Mouse (Mus musculus): ENCODE measurements around the gene Nr1h4. TPM values are rescaled to one million over a fixed set of nuclear protein-coding genes. Genes with fewer than 3 reads are reported as not detected.
A peak's percentile ranks its signal among the peaks of the same experiment; 100 is the strongest.
"Not testable (repeated sequence)": the region's sequence is repeated elsewhere in the genome, so short reads cannot be mapped to it uniquely, and the experiment has no call there.

Nr1h4 gene
- total RNA-seq (2021) = 31.0 and 38.1 TPM in 2 replicates
- long read RNA-seq, transcript Nr1h4-201 (9 exons, 1,964 nt) = major isoform, 10 of 41 reads
- long read RNA-seq, transcript Nr1h4-203 (10 exons, 2,013 nt) = minor isoform, 6 of 41 reads
- long read RNA-seq, transcript Nr1h4-202 (9 exons, 1,985 nt) = minor isoform, 7 of 41 reads
- long read RNA-seq, partial matches to known transcripts = 3 of 41 reads
- long read RNA-seq, other reads (novel, unspliced or antisense) = 15 of 41 reads

GRCm38 (mm10) chr10:89532929-89533727 lies at the start of gene Nr1h4:
Gene Nr1h4, minus strand, starts transcription at chr10:89533585.
- DNase-seq = peak; percentile 79

- DNase-seq = no peak
Measured at GRCm38 (mm10) chr10:89578801-89579200, 45.4 kb upstream of the Nr1h4 start.

- no peak for DNase-seq
Measured at GRCm38 (mm10) chr10:89577666-89578065, 44.3 kb upstream of the Nr1h4 start.

- DNase-seq = no peak
Measured at GRCm38 (mm10) chr10:89573421-89573820, 40.0 kb upstream of the Nr1h4 start.

GRCm38 (mm10) chr10:89572946-89573345 lies 39.6 kb upstream of the Nr1h4 start:
- DNase-seq = no peak

GRCm38 (mm10) chr10:89567391-89567790 lies 34.0 kb upstream of the Nr1h4 start:
- DNase-seq = no peak

GRCm38 (mm10) chr10:89565301-89566022 lies 32.1 kb upstream of the Nr1h4 start:
- DNase-seq = no peak

GRCm38 (mm10) chr10:89562113-89562512 lies 28.7 kb upstream of the Nr1h4 start:
- DNase-seq = no peak

- no peak for DNase-seq
Measured at GRCm38 (mm10) chr10:89559351-89559750, 26.0 kb upstream of the Nr1h4 start.

- DNase-seq = not testable (repeated sequence)
Measured at GRCm38 (mm10) chr10:89554885-89555284, 21.5 kb upstream of the Nr1h4 start.

GRCm38 (mm10) chr10:89553855-89554254 lies 20.5 kb upstream of the Nr1h4 start:
- not testable (repeated sequence) for DNase-seq

GRCm38 (mm10) chr10:89553015-89553414 lies 19.6 kb upstream of the Nr1h4 start:
- no peak for DNase-seq

- no peak for DNase-seq
Measured at GRCm38 (mm10) chr10:89551657-89552056, 18.3 kb upstream of the Nr1h4 start.

GRCm38 (mm10) chr10:89548028-89548427 lies 14.6 kb upstream of the Nr1h4 start:
- no peak for DNase-seq

GRCm38 (mm10) chr10:89546989-89547388 lies 13.6 kb upstream of the Nr1h4 start:
- no peak for DNase-seq

GRCm38 (mm10) chr10:89543867-89544266 lies 10.5 kb upstream of the Nr1h4 start:
- no peak for DNase-seq

- DNase-seq = no peak
Measured at GRCm38 (mm10) chr10:89542321-89542720, 8.9 kb upstream of the Nr1h4 start.

- DNase-seq = no peak
Measured at GRCm38 (mm10) chr10:89532451-89532850, 934 bp downstream of the Nr1h4 start.

GRCm38 (mm10) chr10:89531976-89532375 lies 1.4 kb downstream of the Nr1h4 start:
- DNase-seq = no peak

GRCm38 (mm10) chr10:89531194-89531634 lies 2.2 kb downstream of the Nr1h4 start:
- no peak for DNase-seq

GRCm38 (mm10) chr10:89527054-89527453 lies 6.3 kb downstream of the Nr1h4 start:
- peak; percentile 28 for DNase-seq

GRCm38 (mm10) chr10:89525823-89526222 lies 7.6 kb downstream of the Nr1h4 start:
- DNase-seq = no peak

GRCm38 (mm10) chr10:89522481-89522880 lies 10.9 kb downstream of the Nr1h4 start:
- DNase-seq = no peak
